Mouse (Mus musculus) B cell, adult 67 days (primary cell): ENCODE measurements around the gene Aldh3b1. TPM values are rescaled to one million over a fixed set of nuclear protein-coding genes. Genes with fewer than 3 reads are reported as not detected.

ENCODE experiments used
- total RNA-seq, 2 experiments: library from RNA; stranded (reverse); gene quantifications; 4 replicates each; pipeline ENCODE4 v1.2.4; 2023

Gene Aldh3b1
- 1 to 10 TPM; 7.3 to 8.9 TPM for total RNA-seq

GRCm38 (mm10) chr19:3929211-3929941 lies at the start of gene Aldh3b1:
TSS of gene Aldh3b1 (minus strand) at chr19:3929808.

DNA sequence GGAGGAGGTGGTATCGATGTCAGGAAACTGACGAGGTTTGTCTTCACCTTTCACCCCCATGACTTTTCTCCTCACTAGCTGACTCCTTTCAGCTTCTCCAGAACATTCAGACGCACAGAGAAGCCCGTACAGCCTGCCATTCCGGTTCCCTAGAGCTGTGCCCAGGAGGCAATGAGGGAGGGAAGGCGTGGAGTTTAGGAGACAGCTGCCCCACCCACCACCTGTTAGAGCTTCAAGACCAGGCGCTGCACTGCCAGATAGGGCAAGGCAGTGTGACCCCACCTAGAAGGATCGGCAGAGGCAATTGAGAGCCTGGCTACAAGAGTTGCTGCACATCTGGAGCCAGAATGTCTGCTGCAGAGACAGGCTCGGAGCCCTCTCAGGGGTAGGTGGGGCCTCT lies 42.6 kb upstream of the Aldh3b1 start, which contains the start of gene Aldh3b2:
Gene Aldh3b2, plus strand, starts transcription at position 100 of the 400 bp plus-strand sequence.

DNA sequence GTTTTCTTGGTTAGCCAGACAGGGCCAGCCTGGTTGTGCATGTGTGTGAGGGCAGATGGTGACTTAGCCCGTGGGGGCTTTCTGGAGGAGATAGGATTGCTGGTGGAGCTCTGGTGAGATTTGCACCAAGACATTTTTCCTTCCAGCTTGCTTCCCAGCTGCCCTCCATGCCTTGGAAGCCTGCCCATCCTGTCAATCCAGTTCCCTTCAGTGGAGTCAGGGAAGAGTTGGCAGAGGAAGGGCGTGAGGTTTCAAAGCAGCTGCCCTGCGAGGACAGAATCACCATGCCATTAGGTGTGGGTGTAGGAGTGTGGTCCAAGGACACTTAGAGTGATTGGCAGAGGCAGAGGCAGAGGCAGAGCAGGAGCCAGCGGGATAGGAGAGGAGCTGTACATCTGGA lies 28.9 kb upstream of the Aldh3b1 start, which contains the start of gene Aldh3b3:
Gene Aldh3b3, plus strand, starts transcription at position 176 of the 400 bp plus-strand sequence.

DNA sequence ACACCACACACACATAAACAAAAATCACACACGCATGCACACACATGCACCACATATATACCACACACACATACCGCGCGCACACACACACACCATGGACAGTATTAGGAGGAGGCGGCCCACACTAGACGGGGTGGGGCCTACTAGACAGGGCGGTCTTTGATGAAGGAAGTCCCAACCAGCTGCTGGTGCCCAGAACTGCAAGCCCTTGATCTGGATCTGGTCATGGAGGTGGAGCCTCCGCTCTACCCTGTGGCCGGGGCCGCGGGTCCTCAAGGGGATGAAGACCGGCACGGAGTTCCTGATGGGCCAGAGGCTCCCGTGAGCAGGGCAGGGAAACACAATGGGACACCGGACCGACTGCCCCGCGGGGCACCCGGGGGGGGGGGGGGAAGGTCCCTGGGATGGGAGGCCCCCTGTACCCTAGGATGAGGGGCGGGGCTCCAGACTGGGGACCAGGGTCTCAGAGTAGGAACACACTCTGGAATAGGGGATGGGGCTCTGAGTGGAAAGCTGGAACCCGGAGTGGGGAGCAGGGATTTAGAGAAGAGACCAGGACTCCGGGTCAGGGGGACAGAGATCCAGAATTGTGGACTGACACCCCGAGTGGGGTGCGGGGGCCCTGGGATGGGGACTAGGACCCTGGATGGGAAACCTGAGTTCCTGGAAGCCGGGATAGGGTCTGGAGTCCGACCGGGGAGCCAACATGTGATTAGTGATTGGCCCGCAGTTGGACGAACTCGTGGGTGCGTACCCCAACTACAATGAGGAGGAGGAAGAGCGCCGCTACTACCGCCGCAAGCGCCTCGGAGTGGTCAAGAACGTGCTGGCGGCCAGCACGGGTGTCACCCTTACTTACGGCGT lies 5.7 kb upstream of the Aldh3b1 start, which contains the start of gene Unc93b1:
Gene Unc93b1, plus strand, starts transcription at position 155 of the 864 bp plus-strand sequence.

DNA sequence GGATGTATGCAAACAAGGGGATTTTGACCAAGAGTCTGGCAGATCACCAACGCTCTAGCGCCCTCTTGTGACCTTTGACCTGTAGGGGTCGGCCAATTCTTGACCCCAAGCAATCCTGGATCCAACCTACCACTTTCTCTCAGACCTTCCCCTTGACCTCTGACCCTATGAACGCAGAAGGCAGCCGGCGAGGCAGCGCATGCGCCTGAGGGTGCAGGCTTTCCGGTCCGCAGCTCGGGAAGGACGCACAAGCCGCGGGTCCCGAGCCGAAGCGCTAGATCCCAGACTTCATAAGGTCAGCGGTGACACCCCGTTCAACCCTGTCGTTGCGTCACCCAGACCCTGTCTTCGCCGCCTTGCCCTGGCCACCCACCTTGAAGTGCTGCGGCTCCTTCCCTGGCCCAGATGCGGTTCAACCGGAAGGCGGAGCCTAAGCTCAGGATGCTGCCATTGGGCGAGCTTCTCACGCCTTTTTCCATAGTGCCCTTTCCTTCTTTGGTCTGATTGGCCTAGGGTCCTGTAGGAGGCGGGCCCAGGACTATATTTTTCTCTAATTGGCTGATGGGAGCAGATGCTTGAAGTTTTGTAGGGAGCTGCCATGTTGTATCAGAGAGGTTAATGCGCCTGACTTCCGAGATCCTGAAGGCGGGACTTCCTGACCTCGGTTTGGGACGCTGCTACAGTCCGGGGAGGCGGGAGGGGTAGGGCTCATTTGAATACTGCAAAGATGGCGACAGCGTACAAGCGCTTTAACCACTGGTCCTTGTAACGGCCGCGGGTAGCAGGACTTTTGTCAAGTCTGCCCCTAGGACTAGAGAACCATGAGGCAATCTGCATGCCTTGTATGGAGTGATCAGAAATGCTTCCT lies 17.0 kb downstream of the Aldh3b1 start, which contains the start of gene Ndufs8:
Gene Ndufs8, minus strand, starts transcription at position 438 of the 868 bp plus-strand sequence.

GRCm38 (mm10) chr19:3906795-3907786 lies 22.5 kb downstream of the Aldh3b1 start, which contains the start of gene Tcirg1:
TSS of gene Tcirg1 (minus strand) at chr19:3907133.

Other genes with a start within 250 kb of the Aldh3b1 start
- gene Lrp5, start 243.2 kb downstream of the Aldh3b1 start, total RNA-seq, result under 1 TPM; 0.39 to 0.49 TPM
- gene 1810055G02Rik, start 221.5 kb downstream of the Aldh3b1 start, total RNA-seq, result 1 to 10 TPM; 4.0 to 7.1 TPM
- gene Kmt5b, start 162.4 kb downstream of the Aldh3b1 start, total RNA-seq, result 100 to 1,000 TPM; 125 to 140 TPM
- gene Chka, start 78.0 kb downstream of the Aldh3b1 start, total RNA-seq, result 10 to 100 TPM; 66.9 to 67.9 TPM
- 100 to 1,000 TPM; 149 to 153 TPM for gene Tcirg1, start 22.7 kb downstream of the Aldh3b1 start, total RNA-seq
- 10 to 100 TPM; 91.9 to 93.5 TPM for gene Ndufs8, start 17.0 kb downstream of the Aldh3b1 start, total RNA-seq
- gene Unc93b1, start 5.4 kb upstream of the Aldh3b1 start, total RNA-seq, result 100 to 1,000 TPM; 597 to 689 TPM
- gene Aldh3b3, start 28.8 kb upstream of the Aldh3b1 start, total RNA-seq, result under 1 TPM in 1 of 2 experiments, not detected in 1; 0.20 TPM
- gene Aldh3b2, start 42.5 kb upstream of the Aldh3b1 start, total RNA-seq, result under 1 TPM in 1 of 2 experiments, not detected in 1; 0.84 TPM
- not detected for gene Acy3, start 56.8 kb upstream of the Aldh3b1 start, total RNA-seq
- not detected for gene Tbx10, start 62.9 kb upstream of the Aldh3b1 start, total RNA-seq
- gene Nudt8, start 70.8 kb upstream of the Aldh3b1 start, total RNA-seq, result 10 to 100 TPM; 24.9 to 29.1 TPM
- 1 to 10 TPM; 5.3 to 6.7 TPM for gene Gm49405, start 70.8 kb upstream of the Aldh3b1 start, total RNA-seq
- 10 to 100 TPM; 11.0 to 13.3 TPM for gene Doc2g, start 73.5 kb upstream of the Aldh3b1 start, total RNA-seq
- 10 to 100 TPM; 80.9 to 93.3 TPM for gene Ndufv1, start 83.0 kb upstream of the Aldh3b1 start, total RNA-seq
- gene Gstp1, start 108.2 kb upstream of the Aldh3b1 start, total RNA-seq, result 100 to 1,000 TPM; 131 to 150 TPM
- 10 to 100 TPM; 11.4 to 26.4 TPM for gene Gstp2, start 116.2 kb upstream of the Aldh3b1 start, total RNA-seq
- not detected for gene Gstp3, start 129.8 kb upstream of the Aldh3b1 start, total RNA-seq
- not detected for gene Cabp2, start 151.8 kb upstream of the Aldh3b1 start, total RNA-seq
- gene Cdk2ap2, start 167.4 kb upstream of the Aldh3b1 start, total RNA-seq, result 100 to 1,000 TPM; 114 to 121 TPM
- 100 to 1,000 TPM; 227 to 233 TPM for gene Pitpnm1, start 170.2 kb upstream of the Aldh3b1 start, total RNA-seq
- gene Aip, start 196.1 kb upstream of the Aldh3b1 start, total RNA-seq, result 100 to 1,000 TPM; 101 to 110 TPM
- 1 to 10 TPM in 1 of 2 experiments, under 1 TPM in 1; 0.93 to 1.0 TPM for gene Gpr152, start 210.0 kb upstream of the Aldh3b1 start, total RNA-seq
- 1 to 10 TPM; 1.6 to 2.2 TPM for gene Cabp4, start 214.2 kb upstream of the Aldh3b1 start, total RNA-seq
- 100 to 1,000 TPM; 148 to 156 TPM for gene Coro1b, start 218.8 kb upstream of the Aldh3b1 start, total RNA-seq
- gene Ptprcap, start 223.8 kb upstream of the Aldh3b1 start, total RNA-seq, result 100 to 1,000 TPM; 391 to 415 TPM
- 10 to 100 TPM; 47.4 to 56.4 TPM for gene Rps6kb2, start 233.5 kb upstream of the Aldh3b1 start, total RNA-seq
- 100 to 1,000 TPM in 1 of 2 experiments, 10 to 100 TPM in 1; 89.2 to 117 TPM for gene Carns1, start 245.7 kb upstream of the Aldh3b1 start, total RNA-seq